Mouse (Mus musculus): Measurements from ENCODE around the gene Sh3bp4. TPM values are rescaled to one million over a fixed set of nuclear protein-coding genes. Genes with fewer than 3 reads are reported as not detected.

Gene Sh3bp4
- polyA plus RNA-seq, 1 experiment from 2014 or later, result 28.7 TPM

- WGBS, result 43% methylated on average over 14 of the region's 15 CpGs
- no peaks in the 10 kb centered on the region for H3K27me3 ChIP-seq
- peaks cover 52% of the 10 kb centered on the region for H3K4me1 ChIP-seq
- no peak overlapping the region for H3K4me3 ChIP-seq (replicated peaks)
- H3K9ac ChIP-seq, result no peak overlapping the region
- no peaks in the 10 kb centered on the region for H3K9me3 ChIP-seq (replicated peaks)
- no peak overlapping the region for H3K4me2 ChIP-seq
- peak overlapping the region; percentile 88 for H3K27ac ChIP-seq
- H3K36me3 ChIP-seq, result no peaks in the 10 kb centered on the region
- peak; percentile 33; the same call in 1 of the 2 replicates for ATAC-seq (replicated peaks; ENCODE audit: low FRiP score)
Observed at GRCm38 (mm10) chr1:89102231-89103003, 32.2 kb downstream of the Sh3bp4 start.

DNA sequence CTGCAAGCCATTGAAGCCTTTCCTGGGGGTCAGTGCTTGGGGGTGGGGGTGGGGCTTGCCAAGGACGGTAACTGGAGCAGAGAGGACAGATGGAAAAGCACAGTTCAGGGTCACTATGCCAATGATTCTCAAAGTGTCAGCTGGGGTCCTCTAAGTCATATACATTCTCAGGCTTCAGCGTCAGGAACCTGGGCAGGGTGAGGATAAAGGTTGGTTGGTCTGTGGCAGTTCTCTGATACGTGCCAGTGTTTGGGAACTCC is 32.7 kb downstream of the Sh3bp4 start:
- 27% methylated on average over 3 of the region's 3 CpGs for WGBS
- peak overlapping the region; percentile 88 for H3K27ac ChIP-seq

DNA sequence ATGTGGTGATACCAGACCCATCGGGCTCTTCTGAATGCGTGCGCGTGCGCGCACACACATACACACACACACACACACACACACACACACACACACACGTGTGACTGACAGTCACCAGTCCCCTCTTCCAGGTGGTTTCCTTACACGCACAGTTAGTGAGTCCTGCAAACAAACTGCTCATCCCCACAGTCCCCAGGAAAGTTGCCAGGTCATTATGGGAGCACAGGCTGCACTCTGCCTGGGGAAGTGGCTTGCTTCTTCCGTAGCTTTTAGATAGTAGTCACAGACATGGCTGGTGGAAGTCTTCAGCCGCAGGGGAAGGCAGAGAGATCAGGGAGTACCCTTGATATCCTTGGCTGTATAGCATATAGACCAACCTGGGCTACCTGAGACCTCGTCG is 33.3 kb downstream of the Sh3bp4 start:
- Histone ChIP-seq H3K27me3 (no peaks in the 10 kb centered on the region), H3K4me3 (replicated peaks) (no peak overlapping the region), H3K4me1 (peaks cover 63% of the 10 kb centered on the region), H3K36me3 (no peaks in the 10 kb centered on the region), H3K9ac (no peak overlapping the region), H3K27ac (peak overlapping the region; percentile 88), H3K9me3 (replicated peaks) (no peaks in the 10 kb centered on the region), H3K4me2 (no peak overlapping the region)
- 78% methylated on average over 12 of the region's 12 CpGs for WGBS
- no peak for ATAC-seq (replicated peaks; ENCODE audit: low FRiP score)

More for the DNA sequence above, 32.7 kb downstream of the Sh3bp4 start:
- Histone ChIP-seq H3K9me3 (replicated peaks) (no peaks in the 10 kb centered on the region), H3K4me1 (peaks cover 57% of the 10 kb centered on the region), H3K4me3 (replicated peaks) (no peak overlapping the region), H3K4me2 (no peak overlapping the region), H3K9ac (no peak overlapping the region), H3K27me3 (no peaks in the 10 kb centered on the region), H3K36me3 (no peaks in the 10 kb centered on the region)
- no peak for ATAC-seq (replicated peaks; ENCODE audit: low FRiP score)

GRCm38 (mm10) chr1:89104066-89104765 is 34.0 kb downstream of the Sh3bp4 start:
- Histone ChIP-seq H3K9ac (no peak overlapping the region), H3K4me1 (peaks cover 70% of the 10 kb centered on the region), H3K4me3 (replicated peaks) (no peak overlapping the region), H3K9me3 (replicated peaks) (no peaks in the 10 kb centered on the region), H3K36me3 (no peaks in the 10 kb centered on the region), H3K27me3 (no peaks in the 10 kb centered on the region), H3K27ac (peak overlapping the region; percentile 88), H3K4me2 (no peak overlapping the region)
- ATAC-seq (replicated peaks; ENCODE audit: low FRiP score), result no peak
- WGBS, result 63% methylated on average over 13 of the region's 13 CpGs

DNA sequence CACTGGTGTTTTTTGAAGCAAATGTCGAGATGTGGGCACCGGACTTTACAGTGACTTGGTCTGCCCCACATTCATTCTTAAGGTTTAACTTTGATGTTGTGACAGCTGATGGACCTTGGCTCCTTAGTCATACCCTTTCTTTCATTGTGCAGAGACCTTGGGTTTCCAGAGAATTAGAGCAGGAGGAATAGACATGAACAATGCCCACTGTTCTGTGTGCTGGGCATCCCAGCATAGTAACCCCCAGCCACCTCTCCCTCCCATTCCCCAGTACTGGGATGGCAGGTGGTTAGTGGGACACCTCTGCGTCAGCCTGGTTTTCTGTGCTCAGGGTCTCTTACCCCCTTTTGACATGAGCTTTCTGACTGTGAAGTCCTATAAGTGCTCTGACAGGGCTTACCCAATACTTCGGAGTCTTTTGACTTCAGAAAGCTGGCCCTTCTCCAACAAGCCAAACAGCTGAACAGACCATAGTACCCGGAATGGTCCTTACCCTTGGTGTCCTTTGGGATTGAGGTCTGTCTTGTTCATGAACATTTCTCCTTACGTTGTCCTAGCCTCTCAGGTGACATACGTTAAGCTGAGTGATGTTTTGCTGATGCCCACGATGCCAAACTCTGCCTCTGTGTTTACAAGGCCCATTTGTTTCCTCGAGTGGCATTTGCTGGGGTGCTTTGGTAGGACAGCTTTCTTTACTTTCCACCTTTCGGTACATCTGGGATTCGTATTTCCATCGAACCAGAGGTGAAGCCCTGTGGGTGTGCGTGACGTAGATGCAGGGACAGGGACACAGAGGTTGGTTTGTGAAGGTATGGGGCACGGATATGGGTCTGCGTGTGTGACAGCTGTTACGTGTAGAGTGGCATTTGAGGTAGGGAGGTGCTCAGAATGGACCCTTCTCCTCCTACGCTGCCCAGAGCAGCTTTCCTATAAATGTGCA is 35.9 kb downstream of the Sh3bp4 start:
- H3K4me1 ChIP-seq, result peaks cover 88% of the 10 kb centered on the region
- WGBS, result 85% methylated on average over 18 of the region's 18 CpGs
- no peak for ATAC-seq (replicated peaks; ENCODE audit: low FRiP score)

GRCm38 (mm10) chr1:89107466-89107865 is 37.3 kb downstream of the Sh3bp4 start:
- Histone ChIP-seq H3K4me1 (peaks cover 86% of the 10 kb centered on the region), H3K27ac (peak overlapping the region; percentile 87), H3K4me3 (replicated peaks) (no peak overlapping the region), H3K9ac (no peak overlapping the region), H3K27me3 (no peaks in the 10 kb centered on the region), H3K9me3 (replicated peaks) (no peaks in the 10 kb centered on the region), H3K36me3 (no peaks in the 10 kb centered on the region), H3K4me2 (no peak overlapping the region)
- WGBS, result 53% methylated on average over 6 of the region's 6 CpGs
- ATAC-seq (replicated peaks; ENCODE audit: low FRiP score), result no peak

More for the DNA sequence above, 35.9 kb downstream of the Sh3bp4 start:
- Histone ChIP-seq H3K4me2 (no peak overlapping the region), H3K9me3 (replicated peaks) (no peaks in the 10 kb centered on the region), H3K36me3 (no peaks in the 10 kb centered on the region), H3K27ac (no peak overlapping the region), H3K9ac (no peak overlapping the region), H3K27me3 (no peaks in the 10 kb centered on the region), H3K4me3 (replicated peaks) (no peak overlapping the region)

DNA sequence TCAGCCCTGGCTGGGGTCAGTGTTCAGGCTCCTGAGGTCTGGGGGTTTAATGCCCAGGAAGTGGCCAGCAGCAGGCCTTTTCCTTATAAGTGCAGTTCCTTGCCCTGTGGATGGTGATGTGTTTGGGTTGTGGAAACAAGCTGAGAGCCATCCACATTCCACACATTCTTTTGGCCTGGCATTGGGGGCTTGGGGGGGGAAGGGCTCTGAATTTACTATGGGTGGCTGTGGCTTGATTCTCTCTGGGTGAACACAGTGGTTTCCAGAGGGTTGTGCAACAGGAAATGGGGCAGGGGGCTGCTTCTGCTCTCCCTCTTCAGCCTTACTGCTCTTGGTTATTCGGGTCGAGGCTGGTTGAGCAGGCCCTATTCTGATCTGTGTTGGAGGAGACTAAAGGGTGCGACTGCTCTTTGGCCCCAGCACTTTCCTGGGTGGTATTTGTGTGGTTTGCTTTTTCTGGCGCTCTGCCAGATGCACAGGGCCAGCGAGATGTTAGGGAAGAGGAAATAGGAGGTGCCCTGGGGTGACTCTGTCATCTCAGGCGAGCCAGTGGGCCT is 38.2 kb downstream of the Sh3bp4 start:
- Histone ChIP-seq H3K9ac (no peak overlapping the region), H3K9me3 (replicated peaks) (no peaks in the 10 kb centered on the region), H3K27ac (peak overlapping the region; percentile 87), H3K4me3 (replicated peaks) (no peak overlapping the region), H3K4me1 (peaks cover 81% of the 10 kb centered on the region), H3K4me2 (no peak overlapping the region), H3K27me3 (no peaks in the 10 kb centered on the region), H3K36me3 (no peaks in the 10 kb centered on the region)
- 4% methylated on average over 6 of the region's 6 CpGs for WGBS
- peak; percentile 59 for ATAC-seq (replicated peaks; ENCODE audit: low FRiP score)

DNA sequence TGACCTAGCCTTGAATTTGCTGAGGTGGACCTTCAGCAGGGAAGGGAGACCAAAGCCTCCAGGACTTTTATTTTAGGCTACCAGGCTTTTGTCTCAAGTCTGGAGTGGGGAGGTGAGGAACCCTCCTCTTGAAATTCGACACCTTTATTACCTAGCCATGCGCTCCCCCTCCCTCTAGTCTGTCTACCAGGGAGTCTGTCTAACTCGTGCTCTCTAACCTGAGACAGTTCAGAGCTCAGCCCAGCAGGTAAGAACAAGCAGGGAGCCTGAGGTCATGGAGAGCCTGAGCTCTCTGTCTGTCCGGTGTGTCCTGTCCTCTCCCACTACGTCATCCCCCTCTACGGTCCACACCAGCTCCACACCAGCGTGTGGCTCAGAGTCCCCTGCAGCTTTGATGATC is 39.6 kb downstream of the Sh3bp4 start:
- no peak overlapping the region for H3K4me3 ChIP-seq (replicated peaks)
- no peak overlapping the region for H3K4me2 ChIP-seq
- ATAC-seq (replicated peaks; ENCODE audit: low FRiP score), result peak; percentile 52
- WGBS, result 39% methylated on average over 7 of the region's 7 CpGs
- no peaks in the 10 kb centered on the region for H3K36me3 ChIP-seq
- no peak overlapping the region for H3K9ac ChIP-seq
- H3K27me3 ChIP-seq, result no peaks in the 10 kb centered on the region
- peak overlapping the region; percentile 87; the same call in 1 of the 2 replicates for H3K27ac ChIP-seq
- peaks cover 78% of the 10 kb centered on the region for H3K4me1 ChIP-seq
- H3K9me3 ChIP-seq (replicated peaks), result no peaks in the 10 kb centered on the region

DNA sequence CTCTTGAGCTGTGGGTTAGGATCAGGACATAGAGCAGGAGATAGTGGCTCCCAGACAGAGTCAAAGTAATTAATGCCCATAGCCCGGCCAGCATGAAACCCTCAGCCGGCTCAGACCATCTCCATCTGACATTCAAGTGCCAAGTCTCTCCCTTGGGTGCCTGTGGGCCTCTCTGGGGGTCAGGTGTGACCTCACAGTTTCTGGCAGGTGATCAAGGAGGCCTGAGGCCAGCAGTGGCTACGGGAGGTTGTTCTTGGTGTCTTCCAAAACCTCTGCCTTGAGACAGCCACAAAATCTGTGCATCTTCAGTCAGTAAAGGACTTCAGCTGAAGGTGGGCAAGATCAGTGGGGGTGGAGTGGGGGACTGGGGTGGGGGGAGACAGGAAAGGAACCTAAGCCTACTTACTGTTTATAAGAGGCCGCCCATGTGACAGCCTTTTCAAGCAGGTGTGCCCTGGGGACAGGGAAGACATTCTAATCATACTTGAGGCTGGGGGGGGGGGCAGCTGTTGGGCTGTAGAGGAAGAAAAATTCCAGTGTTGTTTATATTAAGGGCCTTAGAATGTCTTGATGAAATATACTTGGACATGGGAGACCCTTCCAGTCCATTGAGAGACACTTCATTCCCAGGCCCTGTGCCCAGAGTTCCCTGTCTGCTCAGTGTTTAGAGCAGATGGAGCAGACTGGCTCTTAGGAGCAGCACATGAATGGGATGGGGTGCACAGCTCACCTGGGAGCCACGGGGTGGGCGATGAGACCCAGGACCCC is 40.7 kb downstream of the Sh3bp4 start:
- no peak for ATAC-seq (replicated peaks; ENCODE audit: low FRiP score)

GRCm38 (mm10) chr1:89112544-89112943 is 42.3 kb downstream of the Sh3bp4 start:
- no peak overlapping the region for H3K9ac ChIP-seq
- WGBS, result 83% methylated on average over 1 of the region's 1 CpGs
- no peaks in the 10 kb centered on the region for H3K36me3 ChIP-seq
- no peaks in the 10 kb centered on the region for H3K27me3 ChIP-seq
- no peak overlapping the region for H3K27ac ChIP-seq
- no peak overlapping the region for H3K4me2 ChIP-seq
- H3K9me3 ChIP-seq (replicated peaks), result no peaks in the 10 kb centered on the region
- no peak overlapping the region for H3K4me3 ChIP-seq (replicated peaks)
- ATAC-seq (replicated peaks; ENCODE audit: low FRiP score), result no peak
- peaks cover 69% of the 10 kb centered on the region for H3K4me1 ChIP-seq

More for the DNA sequence above, 40.7 kb downstream of the Sh3bp4 start:
- Histone ChIP-seq H3K4me3 (replicated peaks) (no peak overlapping the region), H3K9me3 (replicated peaks) (no peaks in the 10 kb centered on the region), H3K27me3 (no peaks in the 10 kb centered on the region), H3K36me3 (no peaks in the 10 kb centered on the region), H3K4me1 (peaks cover 69% of the 10 kb centered on the region), H3K4me2 (no peak overlapping the region), H3K9ac (no peak overlapping the region), H3K27ac (no peak overlapping the region)
- 77% methylated on average over 6 of the region's 6 CpGs for WGBS

- WGBS, result 87% methylated on average over 3 of the region's 3 CpGs
- H3K27me3 ChIP-seq, result no peaks in the 10 kb centered on the region
- no peak overlapping the region for H3K4me2 ChIP-seq
- H3K4me1 ChIP-seq, result peaks cover 67% of the 10 kb centered on the region
- no peak overlapping the region for H3K27ac ChIP-seq
- no peak for ATAC-seq (replicated peaks; ENCODE audit: low FRiP score)
- H3K36me3 ChIP-seq, result no peaks in the 10 kb centered on the region
- H3K4me3 ChIP-seq (replicated peaks), result no peak overlapping the region
- no peak overlapping the region for H3K9ac ChIP-seq
- no peaks in the 10 kb centered on the region for H3K9me3 ChIP-seq (replicated peaks)
Observed at GRCm38 (mm10) chr1:89113731-89114130, 43.5 kb downstream of the Sh3bp4 start.
